Mouse (Mus musculus) left cerebral cortex, adult 6 months (tissue): ENCODE measurements around the gene Rmnd1. TPM values are rescaled to one million over a fixed set of nuclear protein-coding genes. Genes with fewer than 3 reads are reported as not detected.

Experiments
- long read RNA-seq, 2 experiments: library from polyadenylated mRNA; unstranded; transcript quantifications; one replicate each; pipeline ENCODE4 v2.0.0; 2019 to 2020
- polyA plus RNA-seq: library from polyadenylated mRNA; unstranded; fragments of <200 nt; fragmentation: Nextera tagmentation; gene quantifications from 2 replicates; pipeline ENCODE4 v1.2.3, GENCODE M21; 2021

Gene Rmnd1
- 32.6 and 42.9 TPM in 2 replicates for polyA plus RNA-seq
- long read RNA-seq, experiment 1, transcript Rmnd1-201 (13 exons, 3,139 nt) = major isoform, 105 of 232 reads
- long read RNA-seq, experiment 1, partial matches to known transcripts = 21 of 232 reads
- long read RNA-seq, experiment 1, other reads (novel, unspliced or antisense) = 102 of 232 reads
- long read RNA-seq, experiment 2, transcript Rmnd1-201 (13 exons, 3,139 nt) = major isoform, 23 of 57 reads
- long read RNA-seq, experiment 2, partial matches to known transcripts = 10 of 57 reads
- long read RNA-seq, experiment 2, other reads (novel, unspliced or antisense) = 23 of 57 reads

DNA sequence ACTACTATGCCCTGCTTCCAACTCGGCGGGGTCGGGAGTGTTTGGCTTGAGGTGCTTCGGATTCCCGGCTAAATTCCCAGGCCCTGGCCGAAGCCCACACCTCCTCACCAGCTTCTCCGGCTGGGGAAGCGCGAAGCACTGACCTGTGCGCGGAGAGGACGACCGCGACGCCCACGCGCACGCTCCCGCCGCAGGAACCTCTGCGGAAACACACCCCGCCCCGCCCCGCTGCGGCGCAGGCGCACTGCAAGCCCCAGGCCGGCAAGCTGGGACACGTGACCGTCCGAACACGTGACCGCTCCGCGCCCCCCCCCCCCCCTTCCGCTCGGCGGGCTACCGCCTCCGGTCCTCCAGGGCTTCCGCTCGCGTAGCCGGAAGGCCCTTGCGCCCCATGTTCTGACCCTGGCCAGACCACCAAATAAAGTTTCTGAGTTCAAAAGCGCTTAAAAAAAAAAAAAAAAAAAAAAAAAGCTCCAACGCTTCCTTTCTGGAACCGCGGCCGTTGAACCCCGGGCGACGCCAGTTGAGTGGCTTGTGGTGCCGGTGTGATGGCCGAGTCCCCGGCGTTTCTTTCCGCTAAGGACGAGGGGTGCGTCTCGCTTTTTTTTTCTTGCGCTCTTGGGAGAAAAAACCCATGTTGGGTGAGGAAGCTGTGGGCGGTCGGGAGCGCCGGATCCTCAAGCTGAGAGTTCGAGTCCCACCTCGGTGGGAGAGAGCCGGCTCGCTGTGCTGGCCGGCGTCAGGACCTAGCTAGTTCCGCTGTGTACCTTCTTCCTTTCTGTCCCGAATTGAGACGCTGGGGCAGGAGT is at the start of gene Rmnd1, which contains the start of gene Armt1:
Gene Rmnd1 (minus strand): TSS at position 266 of the 809 bp plus-strand sequence.
Gene Armt1 (plus strand): TSS at position 345 of the 809 bp plus-strand sequence.

GRCm38 (mm10) chr10:4387701-4388383 is 44.3 kb downstream of the Rmnd1 start, which contains the start of gene Zbtb2:
Gene Zbtb2, minus strand, starts transcription at chr10:4388108.

Other genes starting within 250 kb of the Rmnd1 start
- gene Akap12, start 166.0 kb downstream of the Rmnd1 start, polyA plus RNA-seq = 4.3 and 5.9 TPM in 2 replicates
- gene Zbtb2, start 44.3 kb downstream of the Rmnd1 start, polyA plus RNA-seq = 3.3 and 5.5 TPM in 2 replicates
- gene Armt1, start 79 bp upstream of the Rmnd1 start, polyA plus RNA-seq = 12.8 and 15.8 TPM in 2 replicates
- gene Ccdc170, start 50.1 kb upstream of the Rmnd1 start, polyA plus RNA-seq = 0.15 and 0.16 TPM in 2 replicates
- 2.2 and 2.3 TPM in 2 replicates for gene Esr1, start 179.2 kb upstream of the Rmnd1 start, polyA plus RNA-seq